Mouse (Mus musculus): ENCODE measurements at regions not wholly inside any gene's neighbourhood (a gene's known extent, or its start where the extent isn't known, plus 50 kb on each side); places are given as distances from the start of the nearest gene placed in this dataset.

DNA sequence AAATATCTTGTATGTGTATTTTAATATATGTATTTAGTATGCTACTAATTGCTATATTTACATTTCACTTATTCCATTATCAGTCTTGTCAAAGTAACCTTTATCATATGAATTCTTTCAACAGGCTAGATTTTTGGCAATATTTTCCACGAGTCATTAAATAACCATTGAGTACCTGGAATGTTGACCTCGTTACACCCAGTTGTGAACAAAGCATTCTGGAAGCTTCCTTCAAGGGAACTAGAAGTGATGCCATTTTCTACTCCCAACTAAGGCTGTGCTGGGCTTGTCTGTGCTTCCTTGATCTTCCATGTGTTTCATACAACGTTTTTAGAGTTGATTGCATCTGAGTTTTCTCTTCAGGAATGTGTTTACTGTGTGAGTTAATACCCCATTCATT is 410.6 kb downstream of the Ppargc1a start:
- no peak for TF ChIP-seq POLR2A (IDR thresholded peaks at IDR 0.05; ENCODE audit: extremely low read depth, insufficient read depth, low read length)
- TF ChIP-seq CTCF (IDR thresholded peaks at IDR 0.05; ENCODE audit: low read depth, low read length), result no peak

Data from liver, adult 2 months (tissue).